Mouse (Mus musculus): Measurements from ENCODE around the gene Lrrc74b. TPM values are rescaled to one million over a fixed set of nuclear protein-coding genes. Genes with fewer than 3 reads are reported as not detected.

The Lrrc74b gene
- 0.33 TPM in 2 replicates for polyA plus RNA-seq (2015; fragmentation: Nextera tagmentation; extraction: Ambion mirVana)

- WGBS, result 3% methylated on average over 22 of the region's 22 CpGs
- H3K27ac ChIP-seq (replicated peaks), result peak within 1 kb of the TSS; percentile 83
- H3K4me2 ChIP-seq (replicated peaks; ENCODE audit: low read depth), result peak within 1 kb of the TSS; percentile 63
- no peaks in the 10 kb centered on the region for H3K9me3 ChIP-seq (ENCODE audit: control insufficient read depth, low read length)
- peak within 1 kb of the TSS; percentile 35 for H3K4me3 ChIP-seq (ENCODE audit: low read depth, low read length)
- ATAC-seq (ENCODE audit: low FRiP score, low TSS enrichment) (peak; percentile 83), DNase-seq (ENCODE audit: low spot score) (peak; percentile 90)
- H3K36me3 ChIP-seq (ENCODE audit: control insufficient read depth, insufficient read depth, low read length), result no peaks in the 10 kb centered on the region
- no peak for TF ChIP-seq CTCF (IDR thresholded peaks at IDR 0.05; ENCODE audit: low read depth)
- H3K4me1 ChIP-seq (replicated peaks; ENCODE audit: control insufficient read depth, insufficient read depth), result peaks cover 2% of the 10 kb centered on the region; the same call in 1 of the 2 replicates
- peak within 1 kb of the TSS; percentile 45 for H3K9ac ChIP-seq (ENCODE audit: low read length)
- no peaks in the 10 kb centered on the region for H3K27me3 ChIP-seq (ENCODE audit: control insufficient read depth, insufficient read depth, low read length)
Measured at GRCm38 (mm10) chr16:17561128-17561750, at the start of gene Lrrc74b. Lrrc74b (minus strand) TSS chr16:17561247.

- WGBS, result 73% methylated on average over 5 of the region's 5 CpGs
- H3K4me2 ChIP-seq (replicated peaks; ENCODE audit: low read depth), result no peak overlapping the region
Measured at GRCm38 (mm10) chr16:17605684-17606083, 44.6 kb upstream of the Lrrc74b start.

GRCm38 (mm10) chr16:17604941-17605340 lies 43.9 kb upstream of the Lrrc74b start:
- Histone ChIP-seq H3K4me3 (ENCODE audit: low read depth, low read length) (no peak overlapping the region), H3K27me3 (ENCODE audit: control insufficient read depth, insufficient read depth, low read length) (no peaks in the 10 kb centered on the region), H3K4me1 (replicated peaks; ENCODE audit: control insufficient read depth, insufficient read depth) (no peaks in the 10 kb centered on the region), H3K4me2 (replicated peaks; ENCODE audit: low read depth) (no peak overlapping the region), H3K36me3 (ENCODE audit: control insufficient read depth, insufficient read depth, low read length) (no peaks in the 10 kb centered on the region), H3K27ac (replicated peaks) (no peak overlapping the region), H3K9ac (ENCODE audit: low read length) (no peak overlapping the region), H3K9me3 (ENCODE audit: control insufficient read depth, low read length) (no peaks in the 10 kb centered on the region)
- WGBS, result 51% methylated on average over 4 of the region's 4 CpGs
- ATAC-seq (ENCODE audit: low FRiP score, low TSS enrichment) (no peak), DNase-seq (ENCODE audit: low spot score) (no peak)
- TF ChIP-seq EP300 (optimal IDR thresholded peaks at IDR 0.05), result no peak
- no peak for TF ChIP-seq CTCF (IDR thresholded peaks at IDR 0.05; ENCODE audit: low read depth)

More at GRCm38 (mm10) chr16:17605684-17606083, 44.6 kb upstream of the Lrrc74b start:
- no peak for ATAC-seq (ENCODE audit: low FRiP score, low TSS enrichment)
- no peak overlapping the region for H3K27ac ChIP-seq (replicated peaks)
- no peak overlapping the region for H3K4me3 ChIP-seq (ENCODE audit: low read depth, low read length)
- no peaks in the 10 kb centered on the region for H3K36me3 ChIP-seq (ENCODE audit: control insufficient read depth, insufficient read depth, low read length)
- DNase-seq (ENCODE audit: low spot score), result no peak
- TF ChIP-seq CTCF (IDR thresholded peaks at IDR 0.05; ENCODE audit: low read depth) (no peak), EP300 (optimal IDR thresholded peaks at IDR 0.05) (no peak)
- H3K9me3 ChIP-seq (ENCODE audit: control insufficient read depth, low read length), result no peaks in the 10 kb centered on the region
- no peak overlapping the region for H3K9ac ChIP-seq (ENCODE audit: low read length)
- no peaks in the 10 kb centered on the region for H3K4me1 ChIP-seq (replicated peaks; ENCODE audit: control insufficient read depth, insufficient read depth)
- H3K27me3 ChIP-seq (ENCODE audit: control insufficient read depth, insufficient read depth, low read length), result no peaks in the 10 kb centered on the region

GRCm38 (mm10) chr16:17600944-17601562 lies 40.0 kb upstream of the Lrrc74b start:
- H3K9ac ChIP-seq (ENCODE audit: low read length), result no peak overlapping the region
- no peaks in the 10 kb centered on the region for H3K4me1 ChIP-seq (replicated peaks; ENCODE audit: control insufficient read depth, insufficient read depth)
- 51% methylated on average over 3 of the region's 3 CpGs for WGBS
- H3K36me3 ChIP-seq (ENCODE audit: control insufficient read depth, insufficient read depth, low read length), result no peaks in the 10 kb centered on the region
- H3K4me3 ChIP-seq (ENCODE audit: low read depth, low read length), result no peak overlapping the region
- H3K27ac ChIP-seq (replicated peaks), result no peak overlapping the region
- no peak overlapping the region for H3K4me2 ChIP-seq (replicated peaks; ENCODE audit: low read depth)
- H3K9me3 ChIP-seq (ENCODE audit: control insufficient read depth, low read length), result no peaks in the 10 kb centered on the region
- H3K27me3 ChIP-seq (ENCODE audit: control insufficient read depth, insufficient read depth, low read length), result no peaks in the 10 kb centered on the region
- no peak for DNase-seq (ENCODE audit: low spot score)
- TF ChIP-seq EP300 (optimal IDR thresholded peaks at IDR 0.05) (no peak), CTCF (IDR thresholded peaks at IDR 0.05; ENCODE audit: low read depth) (peak; percentile 58)
- ATAC-seq (ENCODE audit: low FRiP score, low TSS enrichment), result no peak

GRCm38 (mm10) chr16:17590731-17591130 lies 29.7 kb upstream of the Lrrc74b start:
- Histone ChIP-seq H3K4me2 (replicated peaks; ENCODE audit: low read depth) (no peak overlapping the region), H3K9ac (ENCODE audit: low read length) (no peak overlapping the region), H3K4me3 (ENCODE audit: low read depth, low read length) (no peak overlapping the region), H3K4me1 (replicated peaks; ENCODE audit: control insufficient read depth, insufficient read depth) (no peaks in the 10 kb centered on the region), H3K36me3 (ENCODE audit: control insufficient read depth, insufficient read depth, low read length) (no peaks in the 10 kb centered on the region), H3K27me3 (ENCODE audit: control insufficient read depth, insufficient read depth, low read length) (no peaks in the 10 kb centered on the region), H3K27ac (replicated peaks) (no peak overlapping the region), H3K9me3 (ENCODE audit: control insufficient read depth, low read length) (no peaks in the 10 kb centered on the region)
- ATAC-seq (ENCODE audit: low FRiP score, low TSS enrichment) (no peak), DNase-seq (ENCODE audit: low spot score) (no peak)
- WGBS, result 19% methylated on average over 2 of the region's 2 CpGs
- no peak for TF ChIP-seq CTCF (IDR thresholded peaks at IDR 0.05; ENCODE audit: low read depth)

GRCm38 (mm10) chr16:17584555-17584954 lies 23.5 kb upstream of the Lrrc74b start:
- DNase-seq (ENCODE audit: low spot score) (no peak), ATAC-seq (ENCODE audit: low FRiP score, low TSS enrichment) (no peak)
- Histone ChIP-seq H3K4me2 (replicated peaks; ENCODE audit: low read depth) (no peak overlapping the region), H3K27ac (replicated peaks) (no peak overlapping the region), H3K9ac (ENCODE audit: low read length) (no peak overlapping the region), H3K4me1 (replicated peaks; ENCODE audit: control insufficient read depth, insufficient read depth) (no peaks in the 10 kb centered on the region), H3K36me3 (ENCODE audit: control insufficient read depth, insufficient read depth, low read length) (no peaks in the 10 kb centered on the region), H3K27me3 (ENCODE audit: control insufficient read depth, insufficient read depth, low read length) (no peaks in the 10 kb centered on the region), H3K4me3 (ENCODE audit: low read depth, low read length) (no peak overlapping the region), H3K9me3 (ENCODE audit: control insufficient read depth, low read length) (no peaks in the 10 kb centered on the region)
- TF ChIP-seq CTCF (IDR thresholded peaks at IDR 0.05; ENCODE audit: low read depth), result no peak
- no peak for TF ChIP-seq EP300 (optimal IDR thresholded peaks at IDR 0.05)
- WGBS, result 83% methylated on average over 7 of the region's 7 CpGs
